Mouse (Mus musculus) c-Kit-positive CD71-positive TER-119-positive erythroid progenitor cells, embryonic 14.5 days (primary cell): ENCODE measurements around the gene Lalba.
"Not testable (repeated sequence)": the region's sequence is repeated elsewhere in the genome, so short reads cannot be mapped to it uniquely, and the experiment has no call there.

Experiments used
- DNase-seq: peaks from one replicate; pipeline ENCODE4 v3.0.0-alpha.2; 2013; ENCODE audit warnings: low spot score

Gene Lalba

DNA sequence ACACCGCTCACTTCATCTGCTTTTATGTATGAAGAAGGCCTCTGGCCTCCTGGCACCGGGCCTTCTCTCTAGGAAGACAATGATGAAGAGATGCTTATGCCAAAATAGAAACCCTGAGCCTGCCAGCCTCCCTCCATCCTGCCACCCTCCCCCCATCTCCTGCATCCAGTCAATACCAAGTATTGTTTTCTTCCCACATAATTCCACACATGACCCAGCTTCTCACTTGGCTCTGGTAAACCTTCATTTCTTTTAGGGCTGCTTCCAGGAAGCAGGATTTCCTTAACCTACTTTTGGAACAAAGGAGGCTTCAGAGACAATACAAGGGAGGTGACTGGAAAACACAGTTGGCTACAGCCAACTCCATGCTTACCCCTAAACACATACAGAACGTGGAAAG is at the start of gene Lalba:
Gene Lalba (minus strand): TSS at position 21 of the 400 bp plus-strand sequence.
- DNase-seq: no peak

DNA sequence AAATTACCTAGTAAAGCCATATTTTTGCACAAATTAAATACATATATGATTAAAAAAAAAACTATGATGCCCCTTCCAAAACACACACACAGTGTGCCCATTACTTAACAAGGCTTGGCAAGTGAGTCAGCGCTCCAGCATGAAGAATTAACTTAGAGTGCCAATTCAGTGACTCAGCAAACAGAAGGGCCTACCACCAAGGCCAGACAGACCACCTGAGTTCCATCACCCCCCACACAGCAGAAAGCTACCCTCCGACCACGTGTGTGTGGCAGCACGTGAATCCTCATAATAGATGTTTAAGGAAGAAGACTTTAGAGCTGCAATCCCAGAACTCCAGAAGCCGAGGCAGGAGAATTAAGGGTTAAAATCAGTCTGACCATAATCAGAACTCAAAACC is 49.8 kb upstream of the Lalba start:
- peak; percentile 27 for DNase-seq

DNA sequence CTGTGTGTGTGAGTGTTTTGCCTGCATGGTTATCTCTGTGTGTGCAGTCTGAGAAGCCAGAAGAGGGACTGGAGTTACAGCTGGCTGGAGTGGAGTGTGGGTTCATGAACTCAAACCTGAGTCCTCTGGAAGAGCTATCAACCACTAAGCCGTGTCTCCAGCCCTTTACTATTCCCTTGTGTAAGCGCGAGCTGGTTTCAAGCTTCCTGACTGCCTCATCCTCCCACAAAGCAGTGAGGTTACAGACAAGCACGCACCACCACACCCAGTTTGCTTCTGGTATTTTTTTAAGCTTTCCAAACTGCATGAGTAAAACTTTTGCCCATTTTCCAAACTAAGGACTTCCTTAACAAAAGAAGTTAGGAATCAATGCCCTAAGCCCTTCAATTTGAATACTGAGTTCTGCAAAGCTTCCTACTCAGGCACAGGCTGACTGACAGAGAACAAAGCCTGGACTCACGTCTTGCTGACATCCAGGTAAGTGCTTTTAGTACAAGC is 45.6 kb upstream of the Lalba start:
- DNase-seq: no peak

- no peak for DNase-seq
These were observed 44.7 kb upstream of the Lalba start for GRCm38 (mm10) chr15:98527056-98527771.

GRCm38 (mm10) chr15:98526057-98526456 is 43.5 kb upstream of the Lalba start:
- peak; percentile 61 for DNase-seq

DNA sequence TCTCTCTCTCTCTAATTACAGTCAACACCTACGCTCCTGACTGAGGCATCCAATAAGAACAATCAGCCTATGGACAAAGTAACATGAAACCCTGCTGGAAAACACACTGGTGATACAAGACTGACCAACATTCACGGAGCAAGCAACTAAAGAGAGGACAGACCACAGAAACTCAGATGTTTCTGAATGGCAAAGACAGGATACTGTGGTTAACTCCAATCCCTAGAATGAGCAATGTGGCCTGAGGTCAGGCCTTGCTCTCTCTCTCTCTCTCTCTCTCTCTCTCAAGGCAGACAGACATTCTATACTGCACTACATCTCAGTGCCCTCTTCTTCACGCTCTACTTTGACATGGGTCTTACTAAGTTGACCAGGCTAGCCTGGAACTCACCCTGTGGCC is 38.7 kb upstream of the Lalba start:
- DNase-seq: no peak

DNA sequence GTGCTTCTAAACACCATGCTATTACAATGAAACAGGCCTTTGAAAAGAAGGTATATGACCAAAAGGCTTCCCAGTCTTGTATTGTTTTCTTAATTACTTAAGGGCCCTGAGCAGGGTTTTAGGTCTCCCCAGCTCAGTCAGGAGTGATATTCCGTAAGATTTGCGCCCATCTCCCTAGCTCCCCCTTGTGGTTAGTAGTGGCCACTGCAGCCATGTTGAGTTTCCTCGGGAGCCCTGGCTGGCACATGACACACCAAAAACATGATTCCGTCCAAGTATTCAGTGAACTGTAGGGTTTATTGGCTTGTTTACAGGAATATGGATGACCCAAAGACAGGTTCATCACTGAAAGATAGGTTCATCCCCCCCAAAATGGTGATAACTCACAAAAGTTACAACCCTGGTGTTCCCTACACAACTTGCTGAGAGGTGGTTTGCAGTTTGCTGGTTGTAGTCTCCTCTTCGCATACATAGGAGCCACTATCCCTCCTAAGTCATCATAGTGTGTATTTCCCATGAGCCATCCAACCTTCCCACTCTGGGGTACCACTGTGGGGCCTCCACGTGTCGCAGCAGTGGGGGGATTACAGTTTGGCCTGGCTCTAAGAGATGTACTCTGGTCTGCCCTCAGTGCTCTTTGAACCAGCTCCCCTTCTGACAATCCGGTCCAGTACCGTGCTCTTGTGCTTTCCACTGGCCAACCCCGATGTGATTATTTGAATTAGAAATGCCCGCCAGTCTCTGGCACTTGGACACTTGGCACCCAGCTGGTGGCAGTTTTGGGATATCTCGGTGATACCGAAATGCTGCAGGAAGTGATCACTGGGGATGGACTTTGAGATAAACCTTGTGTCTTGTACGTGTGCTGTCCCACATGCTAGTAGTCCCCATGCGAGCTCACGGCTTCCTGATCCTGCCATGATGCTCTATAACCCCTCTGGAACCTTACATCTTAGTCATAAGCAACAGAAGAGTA is 35.1 kb upstream of the Lalba start:
- peak; percentile 59 for DNase-seq

- not testable (repeated sequence) for DNase-seq
These were observed 32.3 kb upstream of the Lalba start for GRCm38 (mm10) chr15:98514845-98515244.

- DNase-seq: no peak
These were observed 31.6 kb upstream of the Lalba start for GRCm38 (mm10) chr15:98514146-98514545.

DNA sequence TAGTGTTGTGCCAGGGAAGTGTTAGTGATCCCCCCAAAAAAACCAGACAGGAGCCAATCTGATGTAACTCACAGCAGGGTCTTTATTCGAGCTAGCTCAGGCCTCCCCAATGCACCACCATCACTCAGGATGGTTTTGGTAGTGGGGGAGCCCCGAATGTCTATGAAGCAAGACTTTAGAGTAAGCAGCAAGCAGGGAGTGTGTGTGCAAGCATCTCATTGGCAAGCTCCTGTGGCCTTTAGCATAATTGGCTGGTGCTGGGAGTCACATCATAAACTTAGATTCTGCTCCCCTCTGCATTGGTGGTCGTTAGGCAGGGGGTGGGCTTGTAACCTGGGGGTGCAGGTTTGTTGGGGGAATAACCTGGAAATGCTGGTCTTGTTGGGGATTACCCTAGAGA is 31.2 kb upstream of the Lalba start:
- DNase-seq: not testable (repeated sequence)

- DNase-seq: no peak
These were observed 30.3 kb upstream of the Lalba start for GRCm38 (mm10) chr15:98512799-98513321.

DNA sequence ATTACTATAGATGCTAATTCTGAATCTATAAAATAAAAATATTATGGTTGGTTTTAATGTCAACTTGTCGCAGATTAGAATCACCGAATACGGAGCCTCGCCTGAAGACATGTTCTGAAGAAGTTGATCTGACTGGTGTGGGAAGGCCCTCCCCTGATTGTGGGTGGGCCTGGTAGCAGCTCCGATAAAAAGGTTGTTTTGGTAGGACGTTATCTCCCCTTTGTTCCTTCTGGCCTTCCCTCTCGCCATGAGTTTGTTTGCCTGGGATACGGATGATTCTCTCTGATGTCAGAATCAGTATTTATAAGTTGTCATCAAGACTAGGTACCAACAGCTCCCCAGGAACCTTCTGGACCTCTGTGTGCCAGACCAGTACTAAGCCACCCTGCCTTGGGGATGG is 29.7 kb upstream of the Lalba start:
- DNase-seq: no peak

- DNase-seq: no peak
These were observed 28.9 kb upstream of the Lalba start for GRCm38 (mm10) chr15:98511386-98511928.

- DNase-seq: peak; percentile 76
These were observed 28.2 kb upstream of the Lalba start for GRCm38 (mm10) chr15:98510438-98511385.

GRCm38 (mm10) chr15:98509387-98509786 is 26.9 kb upstream of the Lalba start:
- no peak for DNase-seq

DNA sequence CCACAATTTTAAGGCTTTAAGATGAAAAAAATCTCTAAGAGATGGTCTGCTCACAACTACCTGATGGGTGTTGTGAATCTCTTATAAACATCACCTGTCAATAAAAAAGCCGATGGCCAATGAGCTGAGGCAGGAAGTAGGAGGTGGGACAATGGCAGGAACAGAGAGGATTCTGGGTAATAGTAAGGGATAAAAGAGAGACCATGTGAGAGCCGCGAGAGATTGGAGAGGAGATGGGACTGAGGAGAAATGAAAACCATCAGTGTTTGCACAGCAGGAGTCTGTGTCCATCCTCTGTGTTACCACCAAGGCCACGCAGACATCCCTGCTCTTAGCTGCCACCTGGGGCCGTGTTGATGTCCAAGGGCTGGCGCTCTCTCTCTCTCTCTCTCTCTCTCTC is 24.8 kb upstream of the Lalba start:
- no peak for DNase-seq

DNA sequence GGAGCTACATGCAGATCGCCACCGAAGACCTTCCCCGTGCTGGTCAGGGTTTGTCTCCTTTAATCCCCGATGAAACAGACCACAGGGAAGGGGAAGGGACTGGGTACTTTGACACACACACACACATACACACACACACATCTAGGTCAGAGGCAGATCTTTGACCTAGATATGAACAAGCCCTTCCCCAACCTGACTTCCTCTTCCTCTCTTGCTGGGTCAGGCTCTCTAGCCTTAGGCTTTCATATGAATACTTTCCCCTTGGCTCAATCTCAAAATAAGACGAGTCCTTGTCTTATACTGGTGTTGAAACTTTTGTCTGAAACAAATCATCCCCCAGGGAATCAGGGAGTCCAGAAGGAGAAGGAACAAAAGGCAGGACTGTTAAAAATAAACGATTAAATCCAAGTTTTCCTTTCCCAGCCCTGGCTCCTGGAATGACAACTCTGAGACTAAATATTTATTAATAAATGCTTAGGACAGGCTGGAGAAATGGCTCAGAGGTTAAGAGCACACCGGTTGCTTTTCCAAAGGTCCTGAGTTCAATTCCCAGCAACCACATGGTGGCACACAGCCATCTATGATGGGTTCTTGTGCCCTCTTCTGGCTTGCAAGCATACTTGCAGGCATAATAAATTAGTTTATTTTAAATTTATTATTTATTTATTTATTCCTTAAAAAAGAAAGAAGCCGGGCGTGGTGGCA is 23.9 kb upstream of the Lalba start:
- DNase-seq: no peak

GRCm38 (mm10) chr15:98504514-98504913 is 22.0 kb upstream of the Lalba start:
- DNase-seq: peak; percentile 68

DNA sequence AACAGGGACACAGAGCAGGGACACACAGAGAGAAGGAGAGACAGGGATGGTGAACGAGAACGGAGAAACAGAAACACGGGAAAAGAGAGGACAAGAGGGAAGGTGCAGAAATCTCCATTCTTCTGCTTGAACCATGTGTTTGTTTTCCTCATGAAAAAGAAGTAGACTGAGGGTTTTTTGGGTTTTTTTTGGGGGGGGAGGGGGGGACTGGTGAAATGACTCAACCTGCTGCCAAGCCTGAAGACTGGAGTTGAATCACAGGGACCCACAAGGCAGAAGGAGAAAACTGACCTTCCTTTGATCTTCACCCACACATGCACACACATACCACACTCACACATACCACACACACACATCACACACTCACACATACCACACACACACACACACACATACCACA is 20.8 kb upstream of the Lalba start:
- DNase-seq: no peak

- no peak for DNase-seq
These were observed 15.1 kb upstream of the Lalba start for GRCm38 (mm10) chr15:98497631-98498030.

- no peak for DNase-seq
These were observed 9.6 kb upstream of the Lalba start, which contains the start of gene Olfr279 for GRCm38 (mm10) chr15:98492102-98492501. Gene Olfr279 (plus strand): TSS chr15:98492402.
